Mouse (Mus musculus) forebrain, embryonic 16.5 days (tissue): ENCODE results near the gene Trim25. TPM values are rescaled to one million over a fixed set of nuclear protein-coding genes. Genes with fewer than 3 reads are reported as not detected.
"Not testable (repeated sequence)": the region's sequence is repeated elsewhere in the genome, so short reads cannot be mapped to it uniquely, and the experiment has no call there.

Source experiments
- ATAC-seq: fragments of 200-750 bp; cut with Nextera tagmentation; 2 replicates; pipeline ENCODE4 v1.8.0; 2017; ENCODE audit warnings: mild to moderate bottlenecking, moderate library complexity
- H3K27ac ChIP-seq: fragments of 300-500 bp; sonication (generic); 2 replicates; pipeline ENCODE4 v1.5.1; 2014; ENCODE audit warnings: low read length, control low read depth
- H3K27me3 ChIP-seq: fragments of 300-500 bp; sonication (generic); replicated peaks from 2 replicates; pipeline ENCODE4 v1.6.1; 2014; ENCODE audit warnings: low read length; ENCODE audit not compliant: control insufficient read depth, insufficient read depth
- H3K36me3 ChIP-seq: fragments of 300-500 bp; sonication (generic); 2 replicates; pipeline ENCODE4 v1.6.1; 2014; ENCODE audit not compliant: control insufficient read depth, insufficient read depth
- H3K4me1 ChIP-seq: fragments of 300-500 bp; sonication (generic); replicated peaks from 2 replicates; pipeline ENCODE4 v1.6.1; 2014; ENCODE audit warnings: low read length; ENCODE audit not compliant: control insufficient read depth, insufficient read depth
- H3K4me2 ChIP-seq: fragments of 300-500 bp; sonication (generic); 2 replicates; pipeline ENCODE4 v1.6.1; 2014; ENCODE audit warnings: mild to moderate bottlenecking, low read length, control low read depth
- H3K4me3 ChIP-seq: fragments of 300-500 bp; sonication (generic); replicated peaks from 2 replicates; pipeline ENCODE4 v1.5.1; 2014; ENCODE audit warnings: mild to moderate bottlenecking, low read length, control low read depth
- H3K9ac ChIP-seq: fragments of 300-500 bp; sonication (generic); replicated peaks from 2 replicates; pipeline ENCODE4 v1.6.1; 2014; ENCODE audit warnings: low read depth, low read length, control low read depth
- H3K9me3 ChIP-seq: fragments of 300-500 bp; sonication (generic); 2 replicates; pipeline ENCODE4 v1.6.1; 2016; ENCODE audit warnings: low read length; ENCODE audit not compliant: control insufficient read depth
- WGBS: fragments of 180-500 bp; shearing (Covaris S2); extraction: QIAGEN DNeasy Blood & Tissue Kit; methylation state at CpG from one replicate; pipeline ENCODE4 v1.1.7; 2014; 5-methylcytosine and 5-hydroxymethylcytosine counted together
- polyA plus RNA-seq: library from polyadenylated mRNA; unstranded; fragments of >200 nt; fragmentation: Nextera tagmentation; extraction: Ambion mirVana; gene quantifications from 2 replicates; pipeline ENCODE4 v1.2.1, GENCODE M21; 2015

Trim25 gene
- polyA plus RNA-seq, 1 experiment from 2014 or later: 3.8 TPM

GRCm38 (mm10) chr11:89026117-89026516 is 26.9 kb downstream of the Trim25 start:
- Histone ChIP-seq H3K36me3 (no peaks in the 10 kb centered on the region), H3K4me2 (no peak overlapping the region), H3K4me3 (no peak overlapping the region), H3K9ac (no peak overlapping the region), H3K27ac (no peak overlapping the region), H3K27me3 (no peaks in the 10 kb centered on the region), H3K9me3 (no peaks in the 10 kb centered on the region), H3K4me1 (no peaks in the 10 kb centered on the region)
- no peak for ATAC-seq
- WGBS: 99% methylated on average over 3 of the region's 3 CpGs

GRCm38 (mm10) chr11:89027955-89028361 is 28.8 kb downstream of the Trim25 start:
- WGBS: 90% methylated on average over 10 of the region's 10 CpGs
- Histone ChIP-seq H3K27ac (no peak overlapping the region), H3K4me2 (no peak overlapping the region), H3K4me3 (no peak overlapping the region), H3K9ac (no peak overlapping the region), H3K9me3 (no peaks in the 10 kb centered on the region), H3K36me3 (no peaks in the 10 kb centered on the region), H3K4me1 (no peaks in the 10 kb centered on the region), H3K27me3 (no peaks in the 10 kb centered on the region)
- ATAC-seq: no peak

DNA sequence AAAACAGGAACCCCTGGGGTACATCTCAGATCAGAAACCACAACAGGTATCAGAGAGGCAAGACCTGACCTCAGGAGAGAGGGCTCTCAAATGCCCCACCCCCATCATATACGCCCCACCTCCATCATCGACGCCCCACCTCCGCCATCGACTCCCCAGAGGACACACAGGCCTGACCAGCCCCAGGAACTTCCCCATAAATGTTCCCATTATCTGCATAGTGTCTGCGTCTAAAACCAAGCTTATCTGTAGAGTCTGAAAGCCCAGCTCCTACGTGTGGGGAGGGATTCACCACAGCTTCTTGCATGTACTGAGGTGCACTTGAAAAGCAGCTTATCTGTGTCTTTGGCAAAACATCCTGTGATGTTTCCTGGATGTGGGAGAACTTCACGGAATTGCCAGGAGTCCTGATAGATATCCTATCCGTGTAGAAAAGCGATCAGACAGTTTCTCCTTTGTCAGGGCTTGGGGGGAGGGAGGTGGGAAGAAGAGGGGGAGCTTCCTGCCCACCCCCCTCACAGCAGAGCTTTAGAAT is 29.8 kb downstream of the Trim25 start:
- no peak overlapping the region for H3K27ac ChIP-seq
- 0 out of 2 replicates have a peak, but pooled peaks cover 2% of the 10 kb centered on the region for H3K36me3 ChIP-seq
- H3K4me2 ChIP-seq: no peak overlapping the region
- no peak overlapping the region for H3K4me3 ChIP-seq
- H3K4me1 ChIP-seq: no peaks in the 10 kb centered on the region
- no peaks in the 10 kb centered on the region for H3K27me3 ChIP-seq
- no peak for ATAC-seq
- H3K9me3 ChIP-seq: no peaks in the 10 kb centered on the region
- 66% methylated on average over 10 of the region's 10 CpGs for WGBS
- H3K9ac ChIP-seq: no peak overlapping the region

GRCm38 (mm10) chr11:89030552-89030951 is 31.4 kb downstream of the Trim25 start:
- Histone ChIP-seq H3K4me3 (no peak overlapping the region), H3K4me1 (no peaks in the 10 kb centered on the region), H3K9me3 (no peaks in the 10 kb centered on the region), H3K27me3 (no peaks in the 10 kb centered on the region), H3K4me2 (no peak overlapping the region), H3K36me3 (0 out of 2 replicates have a peak, but pooled peaks cover 2% of the 10 kb centered on the region), H3K9ac (no peak overlapping the region), H3K27ac (no peak overlapping the region)
- 76% methylated on average over 6 of the region's 6 CpGs for WGBS
- no peak for ATAC-seq

- H3K4me3 ChIP-seq: no peak overlapping the region
- 0 out of 2 replicates have a peak, but pooled peaks cover 2% of the 10 kb centered on the region for H3K36me3 ChIP-seq
- H3K27me3 ChIP-seq: no peaks in the 10 kb centered on the region
- ATAC-seq: no peak
- H3K4me1 ChIP-seq: no peaks in the 10 kb centered on the region
- H3K4me2 ChIP-seq: no peak overlapping the region
- no peak overlapping the region for H3K27ac ChIP-seq
- WGBS: 83% methylated on average over 1 of the region's 1 CpGs
- no peak overlapping the region for H3K9ac ChIP-seq
- no peaks in the 10 kb centered on the region for H3K9me3 ChIP-seq
Observed at GRCm38 (mm10) chr11:89031189-89031588, 32.0 kb downstream of the Trim25 start.

- H3K9me3 ChIP-seq: no peaks in the 10 kb centered on the region
- H3K4me3 ChIP-seq: no peak overlapping the region
- no peak for ATAC-seq
- H3K27me3 ChIP-seq: no peaks in the 10 kb centered on the region
- H3K27ac ChIP-seq: no peak overlapping the region
- H3K4me1 ChIP-seq: no peaks in the 10 kb centered on the region
- H3K36me3 ChIP-seq: 0 out of 2 replicates have a peak, but pooled peaks cover 2% of the 10 kb centered on the region
- no peak overlapping the region for H3K9ac ChIP-seq
- H3K4me2 ChIP-seq: no peak overlapping the region
Observed at GRCm38 (mm10) chr11:89034592-89034991, 35.4 kb downstream of the Trim25 start.

DNA sequence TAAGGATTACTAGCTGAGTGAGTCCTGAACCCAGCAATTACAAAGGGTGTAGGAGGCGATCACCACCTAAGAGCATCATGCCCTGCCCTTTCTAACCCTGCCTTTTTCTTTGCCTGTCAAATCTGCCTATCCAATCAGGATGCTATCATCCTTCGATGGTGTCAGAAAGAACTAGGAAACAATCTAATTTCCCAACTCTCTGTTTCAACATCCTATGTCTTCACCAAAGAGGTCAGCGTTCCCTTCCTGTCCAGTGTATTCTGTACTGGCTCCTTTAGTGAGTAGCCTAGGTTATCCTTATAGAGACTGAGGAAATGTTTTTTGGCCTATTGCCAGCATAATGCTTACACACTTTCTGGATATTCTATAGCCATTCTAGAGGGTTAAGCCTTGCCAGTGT is 36.4 kb downstream of the Trim25 start:
- no peak for ATAC-seq
- Histone ChIP-seq H3K4me3 (no peak overlapping the region), H3K4me2 (no peak overlapping the region), H3K9ac (no peak overlapping the region), H3K4me1 (no peaks in the 10 kb centered on the region), H3K27ac (no peak overlapping the region), H3K36me3 (peaks cover 12% of the 10 kb centered on the region), H3K9me3 (no peaks in the 10 kb centered on the region), H3K27me3 (no peaks in the 10 kb centered on the region)
- 82% methylated on average over 3 of the region's 3 CpGs for WGBS

GRCm38 (mm10) chr11:89038496-89038895 is 39.3 kb downstream of the Trim25 start:
- ATAC-seq: no peak
- Histone ChIP-seq H3K9ac (no peak overlapping the region), H3K36me3 (peaks cover 23% of the 10 kb centered on the region), H3K27ac (no peak overlapping the region), H3K9me3 (no peaks in the 10 kb centered on the region), H3K4me3 (no peak overlapping the region), H3K4me2 (no peak overlapping the region), H3K4me1 (no peaks in the 10 kb centered on the region), H3K27me3 (no peaks in the 10 kb centered on the region)
- WGBS: 89% methylated on average over 6 of the region's 6 CpGs

DNA sequence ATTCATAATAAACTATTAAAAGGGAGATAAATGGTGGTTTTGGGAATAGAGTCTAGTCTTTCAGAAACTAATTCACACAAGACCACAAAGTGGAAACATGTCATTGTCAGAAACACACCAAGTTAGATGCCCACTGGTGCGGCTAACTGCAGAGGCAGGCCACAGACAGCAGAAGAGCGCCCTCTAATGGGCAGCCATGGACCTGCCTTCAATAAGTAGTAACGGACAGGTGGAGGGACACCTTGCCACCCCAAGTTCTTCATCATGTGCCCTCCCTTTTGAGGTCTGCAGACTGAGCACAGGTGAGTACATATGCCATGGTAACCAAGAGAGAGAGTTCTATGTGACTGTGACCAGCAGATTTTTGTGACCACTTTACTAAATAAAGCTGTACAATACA is 40.1 kb downstream of the Trim25 start:
- 36% methylated on average over 3 of the region's 3 CpGs for WGBS
- no peak for ATAC-seq
- Histone ChIP-seq H3K4me3 (no peak overlapping the region), H3K9me3 (no peaks in the 10 kb centered on the region), H3K4me1 (no peaks in the 10 kb centered on the region), H3K9ac (no peak overlapping the region), H3K36me3 (peaks cover 26% of the 10 kb centered on the region), H3K27me3 (no peaks in the 10 kb centered on the region), H3K27ac (no peak overlapping the region), H3K4me2 (no peak overlapping the region)

- not testable (repeated sequence) for H3K9me3 ChIP-seq, H3K4me1 ChIP-seq, H3K27me3 ChIP-seq, H3K9ac ChIP-seq, ATAC-seq, H3K27ac ChIP-seq, H3K4me2 ChIP-seq, H3K4me3 ChIP-seq
- peaks cover 44% of the 10 kb centered on the region for H3K36me3 ChIP-seq
- 96% methylated on average over 6 of the region's 7 CpGs for WGBS
Observed at GRCm38 (mm10) chr11:89041073-89041472, 41.9 kb downstream of the Trim25 start.
